Mouse (Mus musculus): ENCODE data around the gene H2-DMb1.

Gene H2-DMb1

GRCm38 (mm10) chr17:34196491-34196890 is 43.6 kb downstream of the H2-DMb1 start:
- DNase-seq (ENCODE audit: low spot score), result no peak

GRCm38 (mm10) chr17:34196941-34197894 is 44.3 kb downstream of the H2-DMb1 start, which contains the start of gene Psmb8:
Psmb8 (plus strand) TSS chr17:34197721.
- peak; percentile 93 for DNase-seq (ENCODE audit: low spot score)

GRCm38 (mm10) chr17:34197904-34198520 is 45.1 kb downstream of the H2-DMb1 start:
- DNase-seq (ENCODE audit: low spot score), result peak; percentile 30

GRCm38 (mm10) chr17:34198521-34198912 is 45.6 kb downstream of the H2-DMb1 start:
- DNase-seq (ENCODE audit: low spot score), result no peak

GRCm38 (mm10) chr17:34199050-34199619 is 46.3 kb downstream of the H2-DMb1 start:
- no peak for DNase-seq (ENCODE audit: low spot score)

GRCm38 (mm10) chr17:34200047-34200446 is 47.2 kb downstream of the H2-DMb1 start:
- no peak for DNase-seq (ENCODE audit: low spot score)

GRCm38 (mm10) chr17:34200772-34201505 is 48.1 kb downstream of the H2-DMb1 start:
- no peak for DNase-seq (ENCODE audit: low spot score)

GRCm38 (mm10) chr17:34201506-34202055 is 48.7 kb downstream of the H2-DMb1 start:
- no peak for DNase-seq (ENCODE audit: low spot score)

- DNase-seq (ENCODE audit: low spot score), result no peak
These were observed 50.0 kb downstream of the H2-DMb1 start for GRCm38 (mm10) chr17:34202760-34203442.

- no peak for DNase-seq (ENCODE audit: low spot score)
These were observed 50.6 kb downstream of the H2-DMb1 start, which contains the start of gene Tap2 for GRCm38 (mm10) chr17:34203444-34203843. Tap2 (plus strand) TSS chr17:34203527.

- DNase-seq (ENCODE audit: low spot score), result peak; percentile 89
These were observed 51.6 kb downstream of the H2-DMb1 start for GRCm38 (mm10) chr17:34204303-34205010.

- DNase-seq (ENCODE audit: low spot score), result no peak
These were observed 52.3 kb downstream of the H2-DMb1 start for GRCm38 (mm10) chr17:34205021-34205745.

- no peak for DNase-seq (ENCODE audit: low spot score)
These were observed 52.9 kb downstream of the H2-DMb1 start for GRCm38 (mm10) chr17:34205746-34206176.

GRCm38 (mm10) chr17:34206731-34207130 is 53.9 kb downstream of the H2-DMb1 start:
- DNase-seq (ENCODE audit: low spot score), result no peak

- no peak for DNase-seq (ENCODE audit: low spot score)
These were observed 54.6 kb downstream of the H2-DMb1 start for GRCm38 (mm10) chr17:34207456-34207855.

- no peak for DNase-seq (ENCODE audit: low spot score)
These were observed 55.0 kb downstream of the H2-DMb1 start for GRCm38 (mm10) chr17:34207866-34208265.

GRCm38 (mm10) chr17:34208421-34208820 is 55.5 kb downstream of the H2-DMb1 start:
- DNase-seq (ENCODE audit: low spot score), result no peak

GRCm38 (mm10) chr17:34209680-34210079 is 56.8 kb downstream of the H2-DMb1 start:
- DNase-seq (ENCODE audit: low spot score), result no peak

All from urinary bladder, postnatal 25 days (tissue).